Mouse (Mus musculus) brain, adult 2 months (tissue): ENCODE measurements at regions not wholly inside any gene's neighbourhood (a gene's known extent, or its start where the extent isn't known, plus 50 kb on each side); places are given as distances from the start of the nearest gene placed in this dataset.

Source experiments
- DNase-seq: peaks from one replicate; pipeline ENCODE4 v3.0.0; 2011; ENCODE audit warnings: low read depth, low spot score

DNA sequence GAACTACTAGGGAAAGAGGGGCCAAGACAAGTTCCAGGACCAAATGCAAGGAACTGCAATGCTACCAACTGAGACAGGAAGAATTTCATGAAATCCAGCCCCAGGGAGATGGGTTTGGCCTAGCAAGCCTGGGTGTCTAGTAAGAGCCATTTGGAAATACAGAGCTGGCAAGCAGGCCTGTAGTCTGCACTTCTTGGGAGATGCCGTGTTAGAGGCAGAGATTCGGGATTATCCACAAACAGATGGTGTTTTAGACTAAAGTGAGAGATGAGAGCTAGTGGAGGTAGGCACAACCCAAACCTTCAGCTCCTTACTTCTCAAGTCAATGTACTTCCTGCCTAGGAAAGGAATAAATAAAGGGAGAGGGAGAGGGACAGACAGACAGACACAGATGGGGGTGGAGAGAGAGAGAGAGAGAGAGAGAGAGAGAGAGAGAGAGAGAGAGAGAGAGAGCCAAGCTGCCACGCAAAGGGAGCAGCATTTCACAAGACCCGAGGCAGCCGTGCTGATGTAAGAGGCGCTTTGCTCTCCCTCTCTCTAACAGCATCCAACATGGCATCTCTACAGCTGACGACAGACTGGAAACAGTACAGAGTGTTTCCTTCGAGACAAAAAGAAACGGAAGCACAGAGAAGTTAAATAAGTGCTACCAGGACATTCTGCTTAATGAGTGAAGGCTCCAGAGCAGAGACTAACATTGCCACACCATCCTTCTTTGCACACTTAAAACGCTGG is 182.9 kb downstream of the Irs2 start:
- DNase-seq: peak; percentile 60

DNA sequence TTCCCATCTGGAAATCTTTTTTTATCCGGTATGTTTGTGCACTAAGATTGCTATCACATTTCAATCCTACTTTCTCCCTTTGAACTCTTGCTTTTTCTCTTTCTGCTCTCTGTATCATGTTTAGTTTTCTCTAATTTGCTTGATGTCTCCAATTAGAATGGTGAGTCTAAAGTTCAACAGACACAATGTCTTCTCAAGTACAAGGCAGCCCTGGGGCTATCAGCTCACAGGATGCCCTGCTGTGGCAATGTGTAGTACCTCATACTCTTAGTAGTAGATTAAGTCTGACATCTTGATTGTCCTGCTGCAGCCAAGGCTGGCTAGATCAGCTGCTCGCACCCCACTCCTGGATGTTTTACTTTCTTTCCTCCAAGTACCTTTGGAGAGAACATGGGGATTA is 186.4 kb downstream of the Irs2 start:
- DNase-seq: no peak

DNA sequence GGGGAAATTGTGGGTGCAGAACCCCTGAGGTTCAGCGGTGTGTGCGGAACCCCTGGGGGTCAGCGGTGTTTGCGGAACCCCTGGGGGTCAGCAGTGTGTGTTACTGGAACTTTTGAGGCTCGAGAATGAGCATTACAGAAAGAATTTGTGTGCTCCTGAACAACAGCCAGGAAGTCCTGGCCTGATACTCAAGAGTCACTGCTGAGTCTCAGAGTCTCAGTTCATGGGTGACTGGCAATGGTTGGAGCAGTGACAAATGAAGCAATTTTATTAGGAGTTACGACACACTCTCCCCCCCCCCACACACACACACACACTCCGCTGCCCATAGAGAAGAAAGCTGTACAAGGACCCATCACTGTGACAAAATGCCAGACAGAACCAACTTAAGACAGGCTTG is 193.8 kb downstream of the Irs2 start:
- no peak for DNase-seq

GRCm38 (mm10) chr8:10812060-10812670 is 196.1 kb downstream of the Irs2 start:
- peak; percentile 89 for DNase-seq

- no peak for DNase-seq
Observed at GRCm38 (mm10) chr8:10807040-10807439, 201.2 kb downstream of the Irs2 start.

DNA sequence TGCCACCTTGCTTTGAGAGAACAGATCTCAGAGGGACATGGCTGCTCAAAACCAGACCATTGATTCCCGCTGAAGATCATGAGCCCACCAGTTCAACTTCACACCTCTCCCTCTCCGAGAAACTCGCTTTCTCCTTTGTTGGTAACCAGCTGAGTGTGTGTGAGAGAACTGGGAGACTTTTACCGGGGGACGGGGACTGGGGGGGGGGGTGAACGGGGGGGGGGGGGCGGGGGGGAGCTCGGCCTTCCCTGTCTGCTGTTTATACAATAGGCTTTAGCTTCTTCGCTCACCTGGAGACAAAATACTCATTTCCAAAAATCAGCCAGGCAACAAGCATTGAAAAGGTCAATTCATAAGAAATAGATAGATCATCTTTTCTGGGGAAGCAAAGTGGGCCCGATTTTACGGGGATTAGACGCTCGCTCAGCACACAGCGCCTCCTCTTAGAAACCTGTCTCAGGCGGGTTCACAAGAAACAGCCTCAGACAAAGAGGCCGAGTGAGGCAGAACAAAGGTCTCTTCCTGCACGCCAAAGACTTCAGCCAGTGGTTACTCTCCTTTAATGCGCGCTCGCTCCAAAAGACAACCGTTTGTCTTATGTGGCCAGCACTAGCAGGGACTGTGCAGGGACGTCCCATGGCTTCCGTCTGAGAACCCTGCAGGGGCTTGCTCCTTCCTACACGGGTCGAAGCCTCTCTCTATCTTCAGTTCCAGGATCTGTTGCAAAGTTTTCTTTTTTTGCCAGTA is 202.7 kb downstream of the Irs2 start:
- no peak for DNase-seq

DNA sequence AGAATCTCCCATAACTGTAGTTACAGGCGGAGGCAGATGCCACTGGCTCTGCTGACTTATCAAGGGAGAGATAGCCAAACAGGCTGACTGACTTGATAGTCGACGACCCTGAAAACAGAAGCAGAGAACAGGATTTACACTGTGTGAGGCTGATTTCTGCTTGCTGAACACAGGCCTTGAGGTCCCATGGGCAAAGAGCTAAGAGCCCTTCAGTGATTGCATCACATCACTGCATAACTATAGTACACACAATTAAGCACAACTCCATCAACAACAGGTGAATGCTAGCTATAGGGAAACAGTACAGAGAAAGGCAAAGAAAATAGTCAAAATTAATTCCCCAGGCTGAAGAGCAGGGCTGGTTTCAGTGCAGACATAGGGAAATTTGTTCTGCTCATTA is 203.3 kb downstream of the Irs2 start:
- no peak for DNase-seq

DNA sequence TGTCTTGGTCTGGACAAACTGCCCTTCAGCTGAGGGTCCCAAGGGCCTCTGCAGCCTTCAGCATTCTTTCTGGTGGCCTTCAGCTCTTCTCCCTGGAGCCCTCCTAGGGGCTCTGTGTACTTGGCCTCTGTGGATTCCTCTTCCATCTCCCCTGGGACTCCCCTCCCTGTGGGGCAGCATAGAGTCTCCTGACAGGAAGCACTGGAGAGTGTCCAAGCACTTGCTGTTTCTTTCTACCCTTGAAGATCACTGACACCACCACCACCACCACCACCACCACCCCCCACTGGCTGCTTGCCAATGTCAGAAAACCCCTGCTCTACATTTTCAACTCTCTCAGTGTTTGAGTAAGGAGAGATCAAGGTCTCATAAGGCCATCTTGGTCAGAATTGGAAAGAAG is 206.3 kb downstream of the Irs2 start:
- DNase-seq: no peak

DNA sequence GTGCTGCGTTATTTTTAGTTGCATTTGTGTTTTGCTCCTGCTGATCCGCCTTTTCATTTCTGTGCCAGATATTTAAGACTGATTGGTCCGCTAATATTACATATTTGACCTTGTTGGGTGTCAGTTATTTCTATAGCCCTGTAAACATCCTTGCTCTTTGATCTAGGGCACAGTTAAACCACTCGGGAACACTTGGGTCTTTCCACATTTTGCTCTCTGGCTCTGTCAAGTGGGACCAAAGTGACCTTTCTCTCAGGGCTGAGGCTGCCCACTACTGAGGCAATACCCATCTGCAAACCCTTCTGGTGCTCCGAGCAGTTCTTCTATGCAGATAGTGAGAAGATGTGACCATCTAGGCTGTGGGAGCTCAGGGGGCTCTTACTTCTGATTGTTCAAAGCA is 206.7 kb downstream of the Irs2 start:
- DNase-seq: no peak

GRCm38 (mm10) chr8:10798444-10798843 is 209.8 kb downstream of the Irs2 start:
- DNase-seq: no peak

- DNase-seq: no peak
Observed at GRCm38 (mm10) chr8:10794367-10795189, 213.7 kb downstream of the Irs2 start.

DNA sequence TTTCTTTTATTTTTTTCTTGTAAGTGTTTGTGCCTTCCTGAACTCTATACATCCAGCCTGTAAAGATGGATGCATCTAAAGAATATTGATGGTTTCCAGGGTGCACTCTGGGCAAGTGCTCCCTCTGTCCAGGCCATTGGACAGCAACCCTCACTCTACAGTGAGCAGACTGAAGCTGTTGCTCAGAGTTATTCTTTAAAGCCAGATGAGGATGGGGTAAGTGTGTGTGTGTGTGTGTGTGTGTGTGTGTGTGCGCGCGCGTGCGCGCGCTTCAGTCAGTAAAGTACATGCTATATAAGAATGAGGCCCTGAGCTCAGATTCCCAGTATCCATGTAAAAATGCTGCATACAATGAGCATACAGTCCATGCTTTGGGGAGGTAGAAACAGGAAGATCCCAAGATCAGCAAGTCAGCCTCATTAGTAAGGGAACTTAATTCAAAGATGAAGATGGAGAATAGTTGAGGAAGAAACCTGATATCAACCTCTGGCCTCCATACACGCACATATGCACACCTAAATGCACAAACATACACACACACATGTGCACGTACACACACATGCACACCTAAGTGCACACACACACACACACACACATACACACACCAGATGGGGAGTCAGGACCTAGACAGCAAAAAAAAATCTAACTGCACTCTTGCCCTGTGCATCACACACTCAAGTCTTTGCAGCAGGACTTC is 214.4 kb downstream of the Irs2 start:
- DNase-seq: no peak

- DNase-seq: no peak
Observed at GRCm38 (mm10) chr8:10788496-10789200, 219.6 kb downstream of the Irs2 start.

DNA sequence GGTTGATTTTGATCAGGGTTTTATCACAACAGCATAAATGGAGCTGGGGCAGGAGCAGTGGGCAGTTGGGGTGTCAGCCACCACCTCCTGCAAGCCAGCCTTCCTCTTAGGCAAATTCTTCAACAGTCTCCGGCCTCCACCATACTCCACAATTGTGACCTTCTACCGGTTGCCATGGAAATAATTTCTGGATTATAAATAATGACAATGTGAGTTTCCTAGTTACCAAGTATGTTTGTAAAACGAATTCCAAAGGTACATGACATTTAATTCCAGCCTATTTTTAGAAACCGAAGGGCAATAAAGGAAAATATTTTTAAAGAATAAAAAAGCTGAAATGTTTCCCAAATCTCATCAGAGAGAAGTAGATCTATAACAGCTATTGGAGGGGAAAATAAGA is 222.5 kb downstream of the Irs2 start:
- peak; percentile 15 for DNase-seq

GRCm38 (mm10) chr8:10785311-10785710 is 222.9 kb downstream of the Irs2 start:
- DNase-seq: no peak

- peak; percentile 63 for DNase-seq
Observed at GRCm38 (mm10) chr8:10784481-10784880, 223.8 kb downstream of the Irs2 start.

GRCm38 (mm10) chr8:10781860-10782259 is 226.4 kb downstream of the Irs2 start:
- DNase-seq: no peak

- no peak for DNase-seq
Observed at GRCm38 (mm10) chr8:10779636-10780035, 228.6 kb downstream of the Irs2 start.

- DNase-seq: no peak
Observed at GRCm38 (mm10) chr8:10775202-10776010, 232.9 kb downstream of the Irs2 start.

DNA sequence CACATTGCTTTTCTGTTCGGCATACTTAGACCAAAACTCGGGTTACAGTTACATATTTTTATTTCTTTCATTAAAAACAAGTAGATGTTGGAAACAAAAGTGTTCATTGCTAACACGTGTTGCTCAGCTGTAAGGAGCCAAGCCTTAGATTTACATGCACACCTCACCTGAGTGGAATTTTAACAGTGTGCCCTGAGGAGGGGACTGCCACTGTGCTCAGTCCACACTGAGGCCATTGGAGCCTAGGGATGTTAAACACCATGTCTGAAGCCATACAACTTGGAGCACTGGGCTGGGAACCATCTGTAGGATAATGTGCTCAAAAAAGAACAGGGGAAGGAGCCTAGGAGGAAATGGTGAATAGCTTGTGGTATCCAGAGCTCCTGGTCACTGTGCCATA is 233.5 kb downstream of the Irs2 start:
- DNase-seq: no peak
